Mouse (Mus musculus): ENCODE measurements at regions not wholly inside any gene's neighbourhood (a gene's known extent, or its start where the extent isn't known, plus 50 kb on each side); places are given as distances from the start of the nearest gene placed in this dataset.

GRCm38 (mm10) chr9:50438738-50439137 is 55.6 kb upstream of the Plet1 start:
- no peak for TF ChIP-seq ZKSCAN1 (IDR thresholded peaks at IDR 0.05; ENCODE audit: borderline replicate concordance, low read depth, low read length)
- TF ChIP-seq CTCF (conservative IDR thresholded peaks at IDR 0.05 in 1 of 2, IDR thresholded peaks at IDR 0.05 in 1 of 2; ENCODE audit: low read depth in 2 of 2, low read length in 2 of 2) = no peak
